Mouse (Mus musculus) layer of hippocampus, adult 8-10 months (tissue): ENCODE measurements around the gene Arl5a. TPM values are rescaled to one million over a fixed set of nuclear protein-coding genes. Genes with fewer than 3 reads are reported as not detected.
A peak's percentile ranks its signal among the peaks of the same experiment; 100 is the strongest.

Source experiments
- DNase-seq, 2 experiments: peaks; one replicate each; pipeline ENCODE4 v3.0.0; 2022; ENCODE audit warnings: low spot score in 2 of 2
- total RNA-seq, 4 experiments: library from RNA; stranded (reverse); gene quantifications; 2 replicates each; pipeline ENCODE4 v1.2.4; 2022

Arl5a gene
- 10 to 100 TPM; 55.1 to 67.2 (median 61.6) TPM for total RNA-seq

DNA sequence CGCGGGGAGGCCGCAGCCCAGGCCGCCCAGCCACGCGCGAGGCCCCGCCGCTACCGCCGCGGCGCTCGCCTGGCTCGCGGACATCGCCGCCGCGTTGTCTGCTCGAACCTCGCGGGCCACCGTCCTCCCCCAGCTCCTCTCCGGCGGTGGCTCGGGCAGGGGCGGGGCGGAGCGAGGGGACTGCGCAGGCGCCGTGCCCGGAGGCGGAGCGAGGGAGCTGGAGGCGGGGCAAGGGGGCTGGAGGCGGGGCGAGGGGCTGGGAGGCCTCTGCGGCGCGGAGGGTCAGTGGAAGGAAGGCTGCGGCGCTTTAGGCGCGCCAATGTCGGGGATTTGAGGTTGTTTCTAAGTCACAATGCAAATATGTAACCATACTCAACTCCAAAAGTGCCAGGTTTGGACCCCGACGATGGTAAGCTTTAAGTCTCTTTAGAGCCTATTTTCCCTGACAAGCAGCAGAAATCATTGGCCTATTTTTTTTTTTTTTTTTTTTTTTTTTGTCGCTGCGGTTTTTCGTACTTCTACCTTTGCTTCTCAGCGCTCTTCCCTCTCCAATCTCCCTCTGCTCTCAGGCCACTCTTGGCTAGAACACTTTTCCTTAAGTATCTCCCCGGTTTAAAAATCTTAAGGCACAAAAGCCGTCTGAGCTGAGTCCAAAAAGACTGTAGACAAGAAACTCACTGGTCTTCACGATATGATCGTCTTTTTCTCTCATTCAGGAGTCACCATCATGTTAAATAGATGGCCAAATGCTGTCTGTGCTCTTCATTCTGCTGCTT lies at the start of gene Arl5a:
Arl5a (minus strand) TSS at position 155 of the 776 bp plus-strand sequence.
- DNase-seq, result peak; percentile 85 to 91

DNA sequence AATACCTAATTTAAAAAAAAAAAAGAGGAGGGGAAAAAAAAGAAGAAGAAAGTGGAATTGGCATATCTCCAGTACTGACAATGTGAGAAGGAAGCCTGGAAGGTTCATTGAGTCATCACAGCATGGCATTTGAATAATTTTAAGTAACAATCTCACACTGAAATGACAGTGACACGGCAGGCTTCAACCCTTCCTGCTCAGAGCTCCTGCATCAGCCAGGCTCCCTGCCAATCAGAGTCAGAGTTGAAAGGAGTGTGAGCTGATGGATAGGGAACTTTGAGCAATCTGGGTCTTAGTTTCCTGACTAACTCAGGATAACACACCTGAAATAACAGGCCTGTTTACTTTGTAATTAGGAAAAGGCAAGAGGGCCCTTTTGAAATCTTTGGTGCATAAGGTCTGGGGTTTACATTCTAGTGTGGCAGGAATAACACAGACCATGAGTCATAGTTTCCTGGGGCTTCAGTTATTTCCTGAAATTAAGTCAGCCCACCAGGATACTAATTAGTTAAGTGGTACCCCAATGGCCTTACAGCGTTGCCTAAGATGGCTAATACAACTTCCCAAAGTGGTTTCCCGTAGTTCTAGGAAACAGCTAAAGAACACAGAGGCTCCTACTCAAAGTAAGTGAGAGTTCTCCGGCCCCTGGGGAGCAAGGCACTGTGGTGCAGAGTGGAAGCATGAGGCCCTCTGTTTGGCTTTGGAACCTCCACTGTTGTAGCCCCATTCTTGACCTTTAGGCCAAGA lies 47.0 kb upstream of the Arl5a start:
- no peak for DNase-seq

DNA sequence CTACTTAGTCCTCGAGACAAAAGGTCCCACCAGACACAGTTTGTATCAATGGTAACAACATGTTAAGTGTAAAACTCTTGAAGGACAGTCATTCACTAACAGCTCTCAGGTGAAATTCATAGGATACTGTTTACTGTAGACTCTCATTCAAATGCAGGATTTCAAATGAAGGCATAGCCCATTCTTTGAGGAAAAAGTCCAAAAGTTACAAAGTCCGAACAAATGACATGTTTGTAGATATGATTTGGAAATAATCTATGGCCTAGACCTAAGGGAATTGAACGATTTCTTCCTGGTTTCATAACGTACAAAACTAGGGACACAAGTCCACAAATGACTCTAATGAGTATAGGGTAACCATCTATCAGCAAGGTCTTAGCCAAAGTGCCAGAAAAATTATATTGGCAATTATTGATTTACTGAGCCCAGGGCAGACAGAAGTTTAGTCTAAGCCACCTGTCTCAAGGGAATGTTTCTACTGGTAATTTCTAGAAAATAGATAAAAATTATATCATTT lies 45.4 kb upstream of the Arl5a start:
- DNase-seq, result no peak

DNA sequence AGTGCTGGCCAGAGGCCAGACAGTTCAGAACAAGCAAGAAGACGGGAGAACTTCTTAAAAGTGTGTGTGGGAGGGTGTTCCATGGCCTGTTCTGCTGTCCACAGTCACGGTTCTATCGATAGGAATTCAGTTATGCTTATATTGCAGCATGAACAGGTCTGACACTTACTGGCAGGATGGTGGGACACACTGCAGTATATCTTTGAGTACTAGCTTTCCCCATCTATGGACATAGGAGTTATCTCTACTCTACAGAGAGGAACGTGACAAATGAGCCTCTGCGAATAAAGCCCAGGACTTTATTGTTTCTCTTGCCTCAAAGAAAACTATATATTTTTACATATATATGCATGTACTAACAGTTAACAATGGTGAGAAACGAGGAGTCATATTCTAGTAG lies 42.9 kb upstream of the Arl5a start:
- DNase-seq, result no peak

DNA sequence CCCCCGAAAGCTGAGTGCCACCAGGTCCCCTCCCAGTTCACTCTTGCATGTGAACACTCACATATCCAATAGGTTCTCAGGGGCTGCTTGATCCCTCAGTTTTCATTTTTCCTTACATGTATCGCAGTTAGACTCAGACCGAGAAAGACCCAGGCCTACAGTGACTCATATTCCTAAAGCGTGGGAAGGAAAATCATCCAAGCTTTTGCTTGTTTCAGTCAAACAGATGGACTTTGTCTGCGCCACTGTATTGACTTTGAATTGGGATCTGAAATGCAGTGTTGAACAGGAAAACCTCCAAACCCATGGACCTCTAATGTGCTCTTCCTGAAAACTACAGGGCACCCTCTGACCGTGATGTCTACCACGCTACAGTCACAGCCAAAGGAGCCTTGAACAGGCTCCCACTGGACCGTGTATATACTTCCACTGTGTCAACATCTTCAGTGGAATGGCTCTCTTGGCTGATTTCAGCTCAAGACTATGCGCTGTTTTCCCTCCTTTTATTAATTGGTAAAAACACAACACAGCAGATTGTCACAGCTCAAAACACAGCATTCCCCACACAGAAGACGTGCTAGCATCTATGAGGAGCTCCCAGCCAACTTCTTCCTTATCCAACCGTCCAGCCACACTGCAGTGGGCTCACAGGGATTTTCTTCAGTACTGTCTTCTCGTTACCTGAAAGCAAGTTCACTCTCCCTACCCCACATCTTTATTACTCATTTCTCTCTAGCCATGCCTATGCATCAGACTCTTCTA lies 36.7 kb upstream of the Arl5a start:
- peak; percentile 22 to 28 for DNase-seq

DNA sequence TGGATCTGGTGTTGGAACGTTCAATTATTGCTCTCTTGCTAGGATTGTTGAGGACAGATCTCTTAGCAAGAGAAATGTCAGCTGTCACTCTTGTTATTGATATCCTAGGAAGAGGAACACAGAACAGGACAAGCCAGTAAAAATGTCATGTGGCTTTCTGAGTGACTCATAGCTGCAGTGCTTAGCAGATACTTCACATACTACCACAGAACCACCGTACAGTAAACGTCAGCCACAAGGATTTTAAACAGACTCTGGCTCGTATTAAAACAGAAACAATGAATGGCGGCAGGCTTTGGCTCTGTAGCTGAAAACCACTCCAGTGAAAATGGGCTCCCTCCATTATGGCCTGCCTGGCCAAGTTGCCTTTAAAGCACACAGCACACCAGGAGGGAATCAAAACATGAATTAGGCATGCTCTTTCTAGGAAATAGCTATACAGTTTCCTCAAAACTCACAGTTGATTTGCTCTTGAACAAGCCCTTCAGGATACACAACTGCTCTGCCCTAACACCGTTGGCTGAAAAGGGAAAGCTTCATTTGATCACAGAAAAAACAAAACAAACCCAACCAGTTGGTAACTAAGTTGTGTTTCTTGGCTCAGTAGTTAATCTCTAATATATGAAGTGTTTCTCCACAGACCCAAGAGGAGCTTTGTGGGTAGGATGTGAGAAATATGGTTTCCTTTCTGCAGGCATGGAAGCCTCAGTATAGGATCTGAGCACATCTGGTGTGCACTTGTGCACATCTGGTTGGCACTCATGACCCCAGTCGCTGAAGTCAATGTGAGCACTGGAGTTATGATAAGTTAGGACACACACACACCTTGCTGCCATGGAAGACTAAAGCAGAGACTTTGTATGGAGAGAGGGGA lies 31.1 kb upstream of the Arl5a start:
- no peak for DNase-seq

DNA sequence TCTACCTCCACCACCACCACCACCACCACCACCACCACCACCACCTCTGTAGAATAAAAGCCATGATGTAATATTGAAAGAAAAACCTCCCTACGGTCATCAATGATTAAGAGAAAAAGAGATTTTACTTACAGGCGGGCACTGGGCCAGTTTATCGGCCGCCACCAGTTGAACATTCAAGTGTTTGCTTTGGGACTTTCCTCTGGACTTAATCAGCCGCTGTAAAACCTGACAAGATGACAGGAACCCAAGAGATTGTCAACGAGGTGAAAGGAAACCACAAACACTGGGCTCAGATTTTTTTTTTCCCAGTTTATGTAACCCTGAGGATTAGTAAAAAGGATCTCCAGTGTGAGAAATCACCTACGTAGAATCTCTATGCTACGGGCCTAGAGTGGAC lies 25.1 kb upstream of the Arl5a start:
- DNase-seq, result no peak

DNA sequence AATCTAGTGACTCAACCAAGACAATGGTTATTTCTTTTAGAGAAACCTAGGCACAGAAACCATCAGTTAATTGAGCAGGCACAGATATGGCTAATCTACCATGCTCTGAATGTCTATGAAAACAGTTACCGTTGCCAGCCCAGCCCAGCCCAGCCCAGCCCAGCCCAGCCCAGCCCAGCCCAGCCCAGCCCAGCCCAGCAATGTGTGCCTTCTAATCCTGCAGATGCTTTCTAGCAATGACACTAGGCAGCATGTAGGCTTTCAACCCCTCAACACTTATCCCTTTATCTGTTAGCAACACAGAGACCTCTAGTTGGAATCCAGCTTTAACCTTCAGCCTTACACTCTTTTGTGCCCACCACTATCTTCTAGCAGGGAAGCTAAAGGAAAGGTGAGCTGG lies 24.2 kb upstream of the Arl5a start:
- DNase-seq, result no peak

DNA sequence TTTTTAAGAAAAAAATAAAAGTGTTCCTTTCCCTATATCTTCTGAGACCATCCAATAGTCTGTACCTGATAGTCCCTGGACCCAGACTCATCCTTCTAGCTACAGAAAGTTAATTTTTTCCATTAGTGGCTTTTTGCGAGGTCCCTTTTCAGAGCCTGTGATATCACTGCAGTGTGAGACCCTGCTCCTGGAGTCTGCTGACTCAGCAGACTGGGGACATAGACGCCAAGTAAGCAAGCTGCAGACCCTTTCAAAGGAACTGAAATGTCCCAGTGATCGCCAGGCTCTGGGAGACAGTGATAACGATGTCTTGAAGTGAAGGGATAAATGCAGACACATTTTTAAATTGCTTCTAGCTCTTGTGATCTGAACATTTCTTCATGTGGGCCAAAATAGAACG lies 21.9 kb upstream of the Arl5a start:
- DNase-seq, result no peak

DNA sequence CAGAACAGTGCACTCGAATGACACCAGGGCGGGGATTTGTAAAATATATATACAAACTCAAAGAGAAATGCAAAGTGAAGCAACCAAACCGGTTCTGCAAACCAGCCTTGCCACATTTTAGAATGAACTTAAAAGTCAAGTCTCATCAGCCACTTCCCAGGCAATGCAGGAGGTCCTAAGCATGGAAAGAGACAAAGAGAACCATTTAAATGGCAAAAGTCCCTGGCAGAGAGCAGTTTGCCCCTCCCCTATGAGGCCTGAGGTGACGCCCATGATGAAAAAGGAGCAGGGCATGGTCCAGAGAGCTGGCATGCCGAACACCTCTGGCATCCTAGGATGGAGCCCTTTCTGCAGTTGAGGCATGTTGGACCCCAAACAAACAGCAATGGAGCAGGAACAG lies 17.4 kb upstream of the Arl5a start:
- DNase-seq, result no peak

DNA sequence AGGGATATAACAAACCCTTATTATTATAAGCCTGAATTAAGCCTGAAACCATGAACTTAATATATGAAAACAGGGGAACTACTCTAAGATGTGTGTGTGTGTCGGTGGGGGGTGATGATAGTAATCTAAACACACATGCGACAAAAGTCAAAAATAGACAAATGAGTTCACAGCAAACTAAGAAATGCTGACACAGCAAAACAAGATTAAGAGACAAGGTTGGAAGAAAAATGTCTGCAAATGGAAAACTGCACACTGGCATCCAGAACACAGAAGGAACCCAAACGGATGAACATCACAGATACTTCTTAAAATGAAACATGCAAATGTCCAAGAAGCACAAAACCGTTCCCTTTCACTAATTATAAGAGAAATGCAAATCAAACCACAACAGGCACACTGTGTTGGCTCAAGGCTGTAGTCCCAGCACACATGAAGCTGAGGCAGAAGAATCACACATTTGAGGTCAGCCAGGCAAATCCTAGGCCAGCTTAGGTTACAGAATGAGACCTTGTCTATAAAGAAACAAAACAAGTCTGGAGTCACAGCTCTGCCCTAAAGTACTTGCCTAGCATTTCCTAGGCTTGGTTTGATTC lies 15.8 kb upstream of the Arl5a start:
- no peak for DNase-seq

DNA sequence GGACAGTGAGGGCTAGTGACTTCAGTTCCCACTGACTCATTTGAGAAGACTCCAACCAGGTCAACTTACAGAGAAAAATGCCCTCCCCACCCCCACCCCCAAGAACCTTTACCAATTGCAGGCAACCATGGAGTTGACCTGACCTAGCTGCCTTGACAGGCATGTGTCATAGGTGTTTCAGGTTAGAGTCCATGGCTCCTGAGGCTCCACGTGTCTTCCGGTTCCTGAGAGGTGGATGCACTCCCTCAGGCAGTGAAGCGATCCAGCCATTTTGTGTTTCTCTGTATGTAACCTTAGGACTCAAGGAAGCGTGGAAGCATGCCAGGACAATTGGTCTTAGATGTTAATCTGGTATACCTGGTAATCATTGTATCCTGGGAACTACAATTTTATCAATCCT lies 13.7 kb upstream of the Arl5a start:
- no peak for DNase-seq

DNA sequence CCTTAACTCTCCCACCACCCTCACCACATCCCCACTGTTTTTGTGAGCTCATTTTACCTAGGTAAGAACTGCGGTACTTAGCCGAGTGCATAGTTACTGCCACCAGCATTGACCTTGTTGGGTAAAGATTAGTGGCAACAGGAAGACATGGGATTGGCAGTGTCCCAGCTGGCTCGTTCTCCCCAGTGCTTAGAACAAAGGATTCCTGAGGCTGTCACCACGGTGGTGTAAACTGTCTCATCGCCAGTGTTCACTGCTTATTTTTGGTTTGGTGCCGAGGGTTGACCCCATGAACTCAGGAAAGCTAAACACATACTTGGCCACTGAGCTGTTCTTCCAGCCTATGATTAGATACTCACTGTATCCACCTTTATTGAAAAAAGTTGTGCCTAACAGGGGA lies 13.3 kb upstream of the Arl5a start:
- no peak for DNase-seq

DNA sequence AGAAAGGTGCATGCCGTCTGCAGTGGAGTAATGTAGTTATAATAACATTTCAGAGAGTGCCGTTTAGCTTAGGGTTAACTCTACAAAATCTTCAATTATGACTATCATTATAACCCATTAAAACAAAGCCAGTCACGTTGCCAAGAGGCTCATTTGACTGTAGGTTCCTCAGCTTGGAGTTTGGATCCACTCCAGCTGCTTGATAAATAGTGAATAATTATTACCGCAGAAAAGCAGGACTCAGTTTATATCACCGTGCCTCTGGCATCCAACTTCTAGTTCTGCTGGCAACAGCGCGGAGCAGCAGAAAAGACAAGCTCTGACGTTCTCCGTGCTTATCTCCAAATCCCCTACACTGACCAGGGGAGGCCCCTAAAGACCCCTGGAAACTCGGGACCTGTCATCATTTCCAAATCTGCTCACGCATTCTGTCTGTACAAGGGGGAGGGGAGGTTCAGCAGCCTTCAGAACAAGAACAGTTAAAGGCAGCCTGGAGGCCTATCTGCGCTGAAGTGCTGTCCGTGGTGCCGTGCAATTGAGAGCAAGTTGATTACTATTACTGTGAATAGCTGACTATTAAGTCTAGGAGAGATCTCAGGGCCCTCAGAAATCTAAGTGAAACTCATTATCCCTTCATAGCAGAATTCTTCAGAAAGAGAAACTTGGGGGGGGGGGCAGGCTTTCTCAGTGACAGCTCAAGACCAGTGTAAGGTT lies 11.4 kb upstream of the Arl5a start:
- no peak for DNase-seq

DNA sequence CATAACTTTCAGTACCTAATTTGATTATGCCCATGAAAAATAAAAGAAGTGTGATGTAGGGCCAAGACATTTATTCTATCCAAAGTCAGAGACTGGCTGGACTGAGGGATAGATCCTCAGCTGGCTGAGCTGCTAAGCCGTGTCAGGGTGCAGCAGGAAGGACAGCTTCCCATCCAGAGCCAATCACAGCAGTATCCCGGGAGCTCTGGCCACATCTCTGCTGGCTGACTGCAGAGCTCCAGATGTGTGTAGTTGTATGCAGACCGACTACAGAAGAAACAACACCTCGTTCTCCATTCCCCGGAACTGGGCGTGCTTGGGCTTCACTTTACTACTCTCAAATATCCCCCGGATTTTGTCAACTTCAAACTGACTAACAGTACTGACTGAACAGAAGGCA lies 8.7 kb upstream of the Arl5a start:
- DNase-seq, result no peak

DNA sequence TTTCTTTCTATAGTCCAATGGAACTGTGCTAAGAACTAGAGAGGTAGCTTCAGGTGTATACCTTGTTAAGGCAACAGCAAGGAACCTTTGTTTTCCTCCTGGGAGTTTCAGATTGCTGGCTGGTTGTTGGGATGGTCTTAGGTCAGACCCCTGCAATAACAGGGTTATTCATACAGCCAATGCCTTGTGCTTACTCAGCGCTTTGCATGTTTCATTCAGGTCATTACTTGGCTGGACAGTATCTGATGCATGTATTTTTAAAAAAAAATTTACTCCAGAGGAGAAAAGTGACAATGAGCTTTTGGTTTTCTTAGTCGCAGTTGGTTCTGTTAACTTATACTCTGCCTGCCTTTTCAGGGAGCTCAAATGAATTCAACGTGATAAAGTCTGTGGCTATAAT lies 2.7 kb upstream of the Arl5a start:
- DNase-seq, result no peak

DNA sequence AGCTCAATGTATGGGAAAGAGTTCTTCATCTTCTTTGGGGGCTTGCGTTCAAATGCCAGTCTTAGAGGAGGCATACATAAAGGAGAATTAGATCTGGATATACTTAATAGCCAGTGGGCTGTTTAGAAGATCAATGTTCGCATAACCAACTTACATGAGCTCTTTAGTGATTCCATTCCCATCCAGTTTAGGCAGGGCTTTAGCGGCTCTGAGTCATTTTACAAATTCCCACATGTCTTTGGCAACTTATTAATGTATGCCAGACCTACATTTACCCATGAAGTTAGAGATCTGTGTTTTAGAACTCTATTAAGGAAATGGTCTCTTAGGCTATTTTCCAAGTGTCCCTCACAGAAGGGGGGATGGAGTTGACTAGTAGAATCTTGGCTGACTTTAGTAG lies 1.3 kb upstream of the Arl5a start:
- no peak for DNase-seq

DNA sequence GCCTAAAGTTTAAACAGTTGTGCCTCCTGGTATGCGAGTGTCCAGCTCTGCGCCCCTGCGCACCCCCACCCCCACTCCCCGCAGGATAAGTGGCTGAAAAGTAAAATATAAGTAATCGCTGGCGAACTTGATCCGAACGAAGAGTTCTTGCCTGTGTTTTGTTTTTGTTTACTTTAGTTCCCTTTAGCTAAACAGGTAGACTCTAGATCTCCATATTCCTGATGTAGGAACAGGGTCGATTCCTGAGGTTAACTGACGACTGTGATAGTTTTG lies 758 bp upstream of the Arl5a start:
- no peak for DNase-seq

DNA sequence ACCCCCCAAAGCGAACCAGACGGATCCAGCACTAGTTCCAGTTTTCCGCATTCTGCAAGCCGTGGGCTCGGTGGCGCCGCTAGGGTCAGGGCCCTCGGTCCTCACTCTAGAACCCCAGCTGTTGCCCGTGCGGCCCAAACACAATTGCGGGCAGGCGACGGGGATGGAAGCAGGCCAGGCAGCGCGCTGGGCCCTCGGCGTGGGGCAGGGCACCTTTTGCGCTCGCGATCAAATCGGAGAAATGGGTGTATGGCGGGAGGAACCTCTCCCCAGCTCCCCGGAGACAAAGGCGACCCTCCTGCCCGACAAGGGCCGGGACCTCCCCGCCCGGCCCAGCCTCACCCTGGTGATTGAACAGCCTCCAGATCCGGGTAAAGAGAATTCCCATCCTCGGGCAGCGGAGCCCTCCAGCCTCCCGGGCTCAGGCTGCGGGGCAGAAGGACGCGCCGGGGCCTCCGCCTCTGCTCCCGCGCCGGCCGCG lies 413 bp downstream of the Arl5a start:
- peak in 1 of 2 experiments; percentile 43 for DNase-seq

DNA sequence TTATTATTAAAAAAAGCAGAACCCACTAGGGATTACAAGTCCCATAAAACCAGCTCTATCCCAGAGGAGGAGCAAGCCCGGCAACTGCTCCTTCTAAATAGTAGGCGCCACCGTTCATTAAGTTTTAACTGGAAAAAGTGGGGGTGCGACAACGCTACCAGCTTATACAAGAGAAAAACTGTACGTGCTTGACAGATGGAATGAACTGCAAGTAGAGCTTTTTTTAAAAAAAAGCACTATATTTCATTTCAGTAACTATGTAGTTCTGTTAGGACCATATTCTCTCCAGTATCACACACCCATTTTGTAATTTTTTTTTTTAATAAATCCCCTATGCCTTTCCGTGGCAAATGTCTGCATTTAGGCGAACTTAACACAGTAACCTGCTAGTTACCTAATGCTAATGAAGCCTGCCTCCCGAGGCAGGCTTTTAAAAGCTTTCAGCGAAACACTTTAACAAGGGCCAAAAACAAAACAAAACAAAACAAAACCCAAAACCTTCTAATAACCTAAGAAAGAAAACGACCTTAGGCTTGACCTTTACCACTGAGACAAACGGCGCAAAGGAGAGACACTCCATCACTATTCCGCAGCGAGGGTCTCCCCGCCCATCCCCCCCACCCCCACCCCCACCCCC lies 972 bp downstream of the Arl5a start:
- no peak for DNase-seq
